Mouse (Mus musculus) spleen, adult 2 months (tissue): ENCODE measurements around the gene Cdpf1.

Source experiments
- CTCF ChIP-seq: fragments of 200-500 bp; IDR thresholded peaks from 2 replicates; pipeline ENCODE4 v1.5.1; 2011; ENCODE audit warnings: mild to moderate bottlenecking, inconsistent platforms; ENCODE audit not compliant: insufficient read depth, insufficient read length, insufficient replicate concordance; ENCODE audit errors: extremely low read depth
- POLR2A ChIP-seq: fragments of 200-500 bp; IDR thresholded peaks from 2 replicates; pipeline ENCODE4 v1.6.1; 2011; ENCODE audit warnings: low read depth, low read length, inconsistent platforms

DNA sequence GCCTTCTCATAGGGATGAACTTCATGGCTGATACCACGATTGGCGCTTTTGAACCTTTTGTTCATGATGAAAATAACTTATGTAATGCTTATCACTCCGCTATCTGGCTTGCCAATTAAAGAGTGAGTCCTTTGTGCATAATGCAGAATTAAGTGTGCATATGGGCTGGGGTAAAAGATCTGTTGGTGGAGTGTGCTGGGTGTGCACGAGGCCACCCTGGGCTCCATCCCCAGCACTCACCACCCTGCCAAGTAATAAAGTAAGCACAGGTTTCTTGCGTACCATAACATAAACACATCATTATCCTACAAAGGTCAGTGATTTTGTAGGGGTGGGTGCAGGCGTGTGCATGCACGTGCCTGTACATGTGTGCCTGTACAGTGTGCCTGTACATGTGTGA lies 36.5 kb downstream of the Cdpf1 start:
- TF ChIP-seq CTCF (no peak), POLR2A (no peak)
